Mouse (Mus musculus) kidney, postnatal 25 days (tissue): ENCODE measurements at regions not wholly inside any gene's neighbourhood (a gene's known extent, or its start where the extent isn't known, plus 50 kb on each side); places are given as distances from the start of the nearest gene placed in this dataset.

ENCODE experiments used
- DNase-seq, 2 experiments: peaks; one replicate each; pipeline ENCODE4 v3.0.0; 2021; ENCODE audit warnings: mixed read lengths in 2 of 2

- DNase-seq = no peak
Observed at GRCm38 (mm10) chr9:61047289-61047688, 252.9 kb downstream of the Uaca start.

- DNase-seq = no peak
Observed at GRCm38 (mm10) chr9:61048576-61048975, 254.2 kb downstream of the Uaca start.

- no peak for DNase-seq
Observed at GRCm38 (mm10) chr9:61052621-61053020, 258.3 kb downstream of the Uaca start.

- DNase-seq = peak; percentile 80 to 81
Observed at GRCm38 (mm10) chr9:61054427-61054826, 260.1 kb downstream of the Uaca start.

- DNase-seq = no peak
Observed at GRCm38 (mm10) chr9:61055392-61055791, 261.1 kb downstream of the Uaca start.

- DNase-seq = no peak
Observed at GRCm38 (mm10) chr9:61055928-61056730, 261.8 kb downstream of the Uaca start.

GRCm38 (mm10) chr9:61056731-61057270 is 262.5 kb downstream of the Uaca start:
- DNase-seq = no peak

GRCm38 (mm10) chr9:61059225-61059624 is 264.9 kb downstream of the Uaca start:
- no peak for DNase-seq

GRCm38 (mm10) chr9:61060958-61061357 is 266.6 kb downstream of the Uaca start:
- DNase-seq = no peak

GRCm38 (mm10) chr9:61064714-61065305 is 270.5 kb downstream of the Uaca start:
- no peak for DNase-seq

GRCm38 (mm10) chr9:61069553-61070314 is 275.4 kb downstream of the Uaca start:
- DNase-seq = no peak

- DNase-seq = no peak
Observed at GRCm38 (mm10) chr9:61070315-61070707, 276.0 kb downstream of the Uaca start.

- no peak for DNase-seq
Observed at GRCm38 (mm10) chr9:61070861-61071260, 276.5 kb downstream of the Uaca start.

- DNase-seq = no peak
Observed at GRCm38 (mm10) chr9:61073482-61073881, 279.1 kb downstream of the Uaca start.

- DNase-seq = no peak
Observed at GRCm38 (mm10) chr9:61075071-61075470, 280.7 kb downstream of the Uaca start.

- no peak for DNase-seq
Observed at GRCm38 (mm10) chr9:61077181-61077580, 282.8 kb downstream of the Uaca start.

GRCm38 (mm10) chr9:61077807-61078206 is 283.5 kb downstream of the Uaca start:
- no peak for DNase-seq

GRCm38 (mm10) chr9:61081474-61082021 is 287.2 kb downstream of the Uaca start:
- DNase-seq = no peak

GRCm38 (mm10) chr9:61084655-61085230 is 287.4 kb upstream of the Tle3 start:
- DNase-seq = no peak

- DNase-seq = no peak
Observed at GRCm38 (mm10) chr9:61087035-61087434, 285.1 kb upstream of the Tle3 start.

- DNase-seq = no peak
Observed at GRCm38 (mm10) chr9:61089066-61089686, 283.0 kb upstream of the Tle3 start.

GRCm38 (mm10) chr9:61091036-61091435 is 281.1 kb upstream of the Tle3 start:
- DNase-seq = no peak
